Mouse (Mus musculus): ENCODE measurements at regions not wholly inside any gene's neighbourhood (a gene's known extent, or its start where the extent isn't known, plus 50 kb on each side); places are given as distances from the start of the nearest gene placed in this dataset.
A peak's percentile ranks its signal among the peaks of the same experiment; 100 is the strongest.

DNA sequence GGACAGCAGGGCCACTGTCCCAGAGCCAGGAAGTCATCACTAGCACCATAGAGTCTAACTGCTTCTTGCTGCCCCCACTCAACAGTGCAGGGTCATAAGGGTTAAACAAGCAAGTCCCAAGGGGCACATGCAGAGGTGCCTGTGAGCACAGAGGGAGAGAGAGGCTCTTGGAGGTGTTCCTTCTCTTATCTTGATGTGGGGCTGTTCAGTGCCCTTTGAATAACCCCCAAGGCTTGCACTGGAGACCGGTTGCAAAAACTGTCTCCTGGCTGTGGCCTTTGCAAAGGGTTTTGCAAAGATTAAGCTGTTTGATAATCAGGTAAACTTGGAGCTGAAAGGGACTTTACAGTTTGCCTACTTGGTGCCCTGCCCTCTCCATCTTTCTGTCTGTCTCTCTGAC is 217.1 kb upstream of the Hes1 start:
- Histone ChIP-seq H3K4me1 (ENCODE audit: control insufficient read depth, insufficient read depth, low read length) (no peaks in the 10 kb centered on the region), H3K79me2 (ENCODE audit: control insufficient read depth, insufficient read depth, low read length) (no peaks in the 10 kb centered on the region), H3K27me3 (ENCODE audit: control insufficient read depth, insufficient read depth, low read length) (no peaks in the 10 kb centered on the region), H3K9ac (ENCODE audit: low read depth, low read length) (no peak overlapping the region), H3K4me3 (ENCODE audit: insufficient read depth, low read depth, low read length) (no peak overlapping the region), H3K27ac (replicated peaks; ENCODE audit: insufficient read depth, low read depth, low read length) (no peak overlapping the region), H3K36me3 (ENCODE audit: control insufficient read depth, insufficient read depth, low read length) (no peaks in the 10 kb centered on the region)
- TF ChIP-seq CTCF (IDR thresholded peaks at IDR 0.05; ENCODE audit: low read depth, low read length) (no peak), POLR2A (IDR thresholded peaks at IDR 0.05; ENCODE audit: extremely low read depth, insufficient read depth, low read length) (no peak)
- WGBS = 32% methylated on average over 1 of the region's 1 CpGs
- no peak for DNase-seq (ENCODE audit: extremely low read depth, low read depth, low spot score)

DNA sequence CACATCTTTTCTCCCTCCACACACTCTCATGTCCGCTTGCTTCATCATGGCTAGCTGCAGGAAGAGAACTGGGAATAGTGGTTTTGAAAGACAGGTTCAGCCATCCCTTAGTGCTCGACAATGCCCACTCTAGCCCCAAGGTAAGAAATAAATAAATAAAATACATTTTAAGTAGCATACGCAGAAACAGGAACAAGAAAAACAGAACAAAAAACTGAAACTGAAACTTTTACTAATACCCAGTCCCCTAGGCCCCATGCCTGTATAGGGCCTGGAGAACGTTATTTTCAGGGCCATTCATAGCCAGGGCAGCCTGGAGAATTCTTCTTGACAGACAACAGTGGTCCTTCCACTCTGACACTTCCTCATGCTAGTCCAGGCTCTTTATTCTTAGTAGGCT is 216.4 kb upstream of the Hes1 start:
- Histone ChIP-seq H3K79me2 (ENCODE audit: control insufficient read depth, insufficient read depth, low read length) (no peaks in the 10 kb centered on the region), H3K36me3 (ENCODE audit: control insufficient read depth, insufficient read depth, low read length) (no peaks in the 10 kb centered on the region), H3K4me3 (ENCODE audit: insufficient read depth, low read depth, low read length) (no peak overlapping the region), H3K27me3 (ENCODE audit: control insufficient read depth, insufficient read depth, low read length) (no peaks in the 10 kb centered on the region), H3K9ac (ENCODE audit: low read depth, low read length) (no peak overlapping the region), H3K27ac (replicated peaks; ENCODE audit: insufficient read depth, low read depth, low read length) (no peak overlapping the region), H3K4me1 (ENCODE audit: control insufficient read depth, insufficient read depth, low read length) (no peaks in the 10 kb centered on the region)
- TF ChIP-seq CTCF (IDR thresholded peaks at IDR 0.05; ENCODE audit: low read depth, low read length) (no peak), POLR2A (IDR thresholded peaks at IDR 0.05; ENCODE audit: extremely low read depth, insufficient read depth, low read length) (no peak)
- peak; percentile 14 for DNase-seq (ENCODE audit: extremely low read depth, low read depth, low spot score)
- 88% methylated on average over 4 of the region's 4 CpGs for WGBS

DNA sequence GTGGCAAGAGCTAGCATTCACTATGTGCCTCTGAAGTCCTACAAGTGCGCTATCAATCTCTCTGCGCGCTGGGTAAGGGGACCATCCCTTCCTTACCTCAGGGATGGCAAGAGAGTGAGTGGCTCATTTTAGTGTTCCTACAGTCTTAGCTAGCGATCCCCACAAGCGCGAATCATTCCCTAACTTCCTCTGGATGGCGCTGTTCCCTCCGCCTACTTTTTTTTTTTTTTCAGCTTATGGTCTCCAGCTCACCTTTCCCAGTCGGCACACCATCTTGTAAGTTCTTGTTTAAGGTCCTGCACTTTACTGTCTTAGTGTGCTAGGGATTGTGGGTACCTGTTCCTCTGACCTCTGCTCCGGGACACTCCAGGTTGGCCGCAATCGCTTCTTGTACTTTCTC is 215.7 kb upstream of the Hes1 start:
- Histone ChIP-seq H3K36me3 (ENCODE audit: control insufficient read depth, insufficient read depth, low read length) (no peaks in the 10 kb centered on the region), H3K27ac (replicated peaks; ENCODE audit: insufficient read depth, low read depth, low read length) (no peak overlapping the region), H3K79me2 (ENCODE audit: control insufficient read depth, insufficient read depth, low read length) (no peaks in the 10 kb centered on the region), H3K4me1 (ENCODE audit: control insufficient read depth, insufficient read depth, low read length) (no peaks in the 10 kb centered on the region), H3K27me3 (ENCODE audit: control insufficient read depth, insufficient read depth, low read length) (no peaks in the 10 kb centered on the region), H3K4me3 (ENCODE audit: insufficient read depth, low read depth, low read length) (no peak overlapping the region), H3K9ac (ENCODE audit: low read depth, low read length) (no peak overlapping the region)
- no peak for TF ChIP-seq CTCF (IDR thresholded peaks at IDR 0.05; ENCODE audit: low read depth, low read length)
- no peak for DNase-seq (ENCODE audit: extremely low read depth, low read depth, low spot score)
- whole genome bisulfite sequencing = 93% methylated on average over 12 of the region's 12 CpGs

DNA sequence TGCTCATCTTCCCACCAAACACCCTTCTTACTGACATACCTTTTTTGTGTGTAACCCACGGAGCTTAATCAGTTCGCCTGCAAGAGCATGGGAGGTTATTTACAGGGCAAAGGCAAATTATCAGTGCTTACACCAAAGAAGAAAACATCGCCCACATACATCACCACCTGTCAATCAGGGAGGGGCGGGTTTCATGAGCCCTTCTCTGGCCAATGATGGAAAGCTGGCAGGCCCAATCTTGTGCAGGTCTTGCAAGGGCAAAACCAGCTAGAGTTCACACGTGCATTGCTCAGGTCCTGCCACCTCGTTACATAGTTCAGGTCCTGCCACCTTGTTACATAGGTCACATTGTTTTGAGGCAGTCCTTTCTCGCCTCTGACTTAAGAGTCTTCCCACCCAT is 214.7 kb upstream of the Hes1 start:
- H3K79me2 ChIP-seq (ENCODE audit: control insufficient read depth, insufficient read depth, low read length) = no peaks in the 10 kb centered on the region
- no peak overlapping the region for H3K9ac ChIP-seq (ENCODE audit: low read depth, low read length)
- no peaks in the 10 kb centered on the region for H3K4me1 ChIP-seq (ENCODE audit: control insufficient read depth, insufficient read depth, low read length)
- H3K27me3 ChIP-seq (ENCODE audit: control insufficient read depth, insufficient read depth, low read length) = no peaks in the 10 kb centered on the region
- H3K4me3 ChIP-seq (ENCODE audit: insufficient read depth, low read depth, low read length) = no peak overlapping the region
- H3K36me3 ChIP-seq (ENCODE audit: control insufficient read depth, insufficient read depth, low read length) = no peaks in the 10 kb centered on the region
- TF ChIP-seq POLR2A (IDR thresholded peaks at IDR 0.05; ENCODE audit: extremely low read depth, insufficient read depth, low read length) = no peak
- TF ChIP-seq CTCF (IDR thresholded peaks at IDR 0.05; ENCODE audit: low read depth, low read length) = no peak
- WGBS = 92% methylated on average over 7 of the region's 7 CpGs
- H3K27ac ChIP-seq (replicated peaks; ENCODE audit: insufficient read depth, low read depth, low read length) = no peak overlapping the region
- DNase-seq (ENCODE audit: extremely low read depth, low read depth, low spot score) = no peak

DNA sequence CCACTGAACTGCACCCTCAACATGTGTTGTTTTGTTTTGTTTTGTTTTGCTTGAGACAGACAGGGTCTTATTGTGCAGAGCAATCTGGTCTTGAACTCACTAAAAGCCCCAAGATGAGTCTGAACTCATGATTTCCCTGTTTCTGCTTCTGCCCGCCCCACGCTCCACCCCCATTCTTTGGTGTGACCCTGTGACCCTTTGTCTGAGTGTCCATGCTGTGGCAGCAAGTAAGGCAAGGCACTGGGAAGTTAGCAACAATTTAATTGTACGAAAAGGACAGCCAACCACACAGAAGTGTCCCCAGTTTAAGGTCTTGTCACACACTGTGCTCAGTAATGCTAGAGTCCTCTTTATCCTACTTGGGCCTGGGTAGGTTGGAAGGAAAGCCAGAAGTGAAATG is 213.6 kb upstream of the Hes1 start:
- no peaks in the 10 kb centered on the region for H3K27me3 ChIP-seq (ENCODE audit: control insufficient read depth, insufficient read depth, low read length)
- no peak overlapping the region for H3K9ac ChIP-seq (ENCODE audit: low read depth, low read length)
- H3K4me3 ChIP-seq (ENCODE audit: insufficient read depth, low read depth, low read length) = no peak overlapping the region
- H3K4me1 ChIP-seq (ENCODE audit: control insufficient read depth, insufficient read depth, low read length) = no peaks in the 10 kb centered on the region
- DNase-seq (ENCODE audit: extremely low read depth, low read depth, low spot score) = no peak
- no peak overlapping the region for H3K27ac ChIP-seq (replicated peaks; ENCODE audit: insufficient read depth, low read depth, low read length)
- H3K79me2 ChIP-seq (ENCODE audit: control insufficient read depth, insufficient read depth, low read length) = no peaks in the 10 kb centered on the region
- no peaks in the 10 kb centered on the region for H3K36me3 ChIP-seq (ENCODE audit: control insufficient read depth, insufficient read depth, low read length)
- WGBS = 91% methylated on average over 3 of the region's 3 CpGs
- TF ChIP-seq POLR2A (IDR thresholded peaks at IDR 0.05; ENCODE audit: extremely low read depth, insufficient read depth, low read length) = no peak
- no peak for TF ChIP-seq CTCF (IDR thresholded peaks at IDR 0.05; ENCODE audit: low read depth, low read length)

DNA sequence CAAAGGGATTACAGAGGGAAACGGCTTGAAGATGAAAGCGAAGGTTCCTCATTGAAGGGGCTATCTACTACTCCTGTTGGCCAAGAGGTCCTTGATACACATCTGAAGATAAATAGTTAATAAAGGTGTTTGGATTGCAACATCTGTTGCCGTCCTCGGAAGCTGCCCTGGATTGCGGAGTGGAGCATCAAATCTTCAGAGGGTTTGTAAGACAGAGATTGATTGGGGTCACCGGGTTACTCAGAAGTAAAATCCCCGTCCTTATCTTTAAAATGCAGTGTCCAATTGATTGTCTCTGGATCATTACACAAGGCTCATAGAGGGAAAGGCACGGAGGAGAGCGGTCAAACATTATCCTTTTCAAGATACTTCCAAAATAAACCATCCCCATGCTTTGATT is 212.4 kb upstream of the Hes1 start:
- 32% methylated on average over 9 of the region's 9 CpGs for WGBS
- Histone ChIP-seq H3K4me1 (ENCODE audit: control insufficient read depth, insufficient read depth, low read length) (no peaks in the 10 kb centered on the region), H3K27me3 (ENCODE audit: control insufficient read depth, insufficient read depth, low read length) (no peaks in the 10 kb centered on the region), H3K27ac (replicated peaks; ENCODE audit: insufficient read depth, low read depth, low read length) (no peak overlapping the region), H3K79me2 (ENCODE audit: control insufficient read depth, insufficient read depth, low read length) (no peaks in the 10 kb centered on the region), H3K9ac (ENCODE audit: low read depth, low read length) (no peak overlapping the region), H3K4me3 (ENCODE audit: insufficient read depth, low read depth, low read length) (no peak overlapping the region), H3K36me3 (ENCODE audit: control insufficient read depth, insufficient read depth, low read length) (no peaks in the 10 kb centered on the region)
- TF ChIP-seq CTCF (IDR thresholded peaks at IDR 0.05; ENCODE audit: low read depth, low read length) (no peak), POLR2A (IDR thresholded peaks at IDR 0.05; ENCODE audit: extremely low read depth, insufficient read depth, low read length) (no peak)
- no peak for DNase-seq (ENCODE audit: extremely low read depth, low read depth, low spot score)
